Mouse (Mus musculus): ENCODE measurements around the gene Dcps.

DNA sequence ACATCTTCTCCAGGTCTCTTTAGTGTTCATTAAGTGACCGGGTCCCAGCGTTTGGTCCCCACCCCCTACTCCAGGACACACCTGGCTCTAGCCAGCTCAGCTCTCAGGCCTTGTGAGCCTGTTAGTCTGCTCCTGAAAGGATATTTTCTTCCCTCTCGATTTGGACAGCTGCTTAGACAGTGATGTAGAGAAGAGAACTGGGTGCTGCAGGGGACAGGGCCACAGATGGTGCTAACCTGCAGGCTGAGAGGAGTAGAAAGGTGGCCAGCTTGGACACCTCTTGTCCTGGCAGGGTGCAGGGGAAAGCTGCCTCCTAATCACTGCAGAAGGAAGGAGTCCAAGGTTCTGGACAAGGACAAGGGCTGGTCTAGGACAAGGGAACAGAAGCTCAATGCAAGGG lies 67.8 kb downstream of the Dcps start:
- TF ChIP-seq CTCF (IDR thresholded peaks at IDR 0.05; ENCODE audit: borderline replicate concordance, insufficient read depth, low read depth, low read length): no peak
- TF ChIP-seq POLR2A (IDR thresholded peaks at IDR 0.05; ENCODE audit: borderline replicate concordance, insufficient read depth, low read length): no peak
